Mouse (Mus musculus) kidney, postnatal 10 days (tissue): ENCODE data around the gene Dido1.
"Not testable (repeated sequence)": the region's sequence is repeated elsewhere in the genome, so short reads cannot be mapped to it uniquely, and the experiment has no call there.

Experiments used
- DNase-seq: peaks from one replicate; pipeline ENCODE4 v3.0.0; 2021; ENCODE audit warnings: mixed read lengths

The Dido1 gene

DNA sequence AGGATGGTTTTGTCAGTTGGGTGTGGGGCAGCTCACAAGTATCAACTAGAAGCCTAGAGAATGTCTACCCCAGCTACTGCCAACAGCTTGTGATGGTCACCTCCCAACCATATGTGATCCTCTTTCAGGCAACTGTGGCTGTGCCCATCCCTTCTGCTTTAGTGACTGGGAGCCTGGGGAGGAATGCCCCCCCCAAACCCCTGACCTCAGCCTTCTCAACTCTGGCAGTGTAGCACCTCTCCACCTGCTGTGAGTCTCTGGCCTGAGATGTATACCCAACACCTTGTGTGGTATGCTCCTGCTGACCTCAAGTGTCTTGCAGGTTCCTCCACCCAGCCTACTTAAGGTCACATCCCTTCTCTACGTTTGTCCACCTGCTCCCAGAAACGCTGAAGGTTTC lies 14.1 kb upstream of the Dido1 start:
- no peak for DNase-seq

DNA sequence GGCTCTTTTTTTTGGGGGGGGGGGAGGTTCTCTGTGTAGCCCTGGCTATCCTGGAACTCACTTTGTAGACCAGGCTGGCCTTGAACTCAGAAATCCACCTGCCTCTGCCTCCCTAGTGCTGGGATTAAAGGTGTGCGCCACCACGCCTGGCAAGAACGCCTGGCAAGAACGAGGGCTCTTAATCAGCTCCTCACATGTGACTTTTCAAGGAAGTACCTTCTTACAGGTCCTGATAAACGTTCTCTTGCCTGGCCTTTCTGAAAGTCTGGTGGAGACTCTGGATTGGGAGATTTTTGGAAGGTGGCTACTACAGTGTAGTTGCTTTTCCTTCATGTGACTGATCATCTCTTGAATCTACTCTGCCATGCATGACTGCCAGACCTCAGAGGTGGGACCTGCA lies 12.9 kb upstream of the Dido1 start:
- DNase-seq: not testable (repeated sequence)

DNA sequence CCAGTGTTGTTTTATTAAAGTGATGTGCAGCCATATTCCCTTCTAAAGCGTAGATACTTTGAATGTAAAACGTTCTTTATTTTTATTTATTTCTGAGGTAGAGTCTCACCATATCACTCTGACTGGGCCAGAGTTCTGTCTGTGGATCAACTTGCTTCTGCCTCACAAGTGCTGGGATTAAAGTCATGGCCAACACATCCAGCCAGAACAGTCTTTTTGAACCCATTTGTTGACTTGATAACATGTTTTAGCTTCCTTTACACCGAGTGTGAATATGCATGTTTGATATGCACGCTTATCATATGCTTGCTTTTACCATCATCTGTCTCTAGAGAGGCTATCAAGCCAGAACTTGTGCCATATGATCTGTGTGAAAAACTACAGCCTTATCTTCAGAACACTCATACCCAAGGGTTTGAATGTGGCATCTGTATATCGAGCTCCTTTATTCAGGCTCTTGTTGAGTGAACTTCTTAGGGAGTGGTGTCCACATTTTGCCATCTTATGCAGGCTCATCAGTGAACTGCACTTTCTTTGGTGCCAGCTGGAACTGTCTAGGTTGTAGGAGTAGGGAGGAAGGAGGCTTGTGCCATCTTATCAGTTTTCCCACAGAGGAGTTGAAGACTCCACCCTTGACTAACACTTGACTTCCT lies 2.4 kb upstream of the Dido1 start:
- DNase-seq: no peak

DNA sequence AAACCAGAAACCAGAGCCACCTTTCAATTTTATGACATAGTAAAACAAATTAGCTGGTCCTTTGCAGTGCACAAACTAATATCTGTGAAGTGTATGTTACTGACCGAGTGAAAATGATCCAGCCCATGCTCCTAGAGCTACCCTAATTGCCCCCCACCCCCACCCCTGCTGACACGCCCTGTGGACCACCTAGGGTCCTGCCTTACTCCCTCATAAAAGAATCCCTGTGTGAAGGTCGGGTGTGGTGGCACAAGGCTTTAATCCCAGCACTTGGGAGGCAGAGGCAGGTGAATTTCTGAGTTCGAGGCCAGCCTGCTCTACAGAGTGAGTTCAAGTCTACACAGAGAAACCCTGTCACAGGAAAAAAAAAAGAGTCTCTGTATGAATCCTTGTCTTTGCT lies 1.7 kb upstream of the Dido1 start:
- DNase-seq: no peak

DNA sequence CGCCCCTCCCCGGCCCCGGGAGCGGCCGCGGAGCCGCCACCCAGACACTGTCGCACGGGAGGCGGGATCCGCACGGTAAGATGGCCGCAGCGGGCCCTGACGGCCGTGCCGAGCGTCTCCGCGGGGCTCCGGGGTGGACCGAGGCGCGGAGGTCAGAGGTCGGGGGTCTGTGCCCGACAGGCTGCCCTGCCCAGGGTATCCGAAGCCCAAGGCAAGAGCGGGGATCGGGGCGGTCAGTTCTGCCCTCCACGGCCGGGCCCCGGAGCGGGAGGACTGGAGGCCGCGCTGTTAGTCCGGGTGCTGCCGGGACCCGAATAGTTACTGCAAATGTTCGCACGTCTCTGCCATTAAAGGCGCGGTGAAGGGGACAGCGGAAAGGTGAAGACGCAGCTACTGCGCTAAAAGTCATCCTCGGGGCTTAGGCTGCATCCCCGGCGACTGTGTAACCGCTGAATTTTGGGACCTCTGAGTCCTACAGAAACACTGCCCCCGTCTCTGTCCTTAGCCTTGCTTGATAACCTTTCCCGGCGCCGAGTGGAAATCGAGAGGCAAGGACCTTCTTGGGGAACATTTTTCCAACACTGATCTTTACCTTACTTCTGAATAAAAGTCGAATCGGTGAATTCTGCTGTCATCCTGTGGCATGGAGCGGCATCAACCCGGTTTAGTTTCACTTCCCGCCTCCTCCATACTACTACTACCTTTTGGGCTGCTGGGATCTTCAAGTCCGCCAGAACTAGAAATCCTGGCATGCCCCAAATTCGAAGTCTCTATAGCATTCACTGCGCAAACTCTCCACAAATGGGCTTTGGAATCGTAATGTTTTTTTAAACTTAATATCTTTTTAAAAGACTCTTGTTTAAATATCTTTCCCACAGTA lies 717 bp upstream of the Dido1 start:
- DNase-seq: no peak

DNA sequence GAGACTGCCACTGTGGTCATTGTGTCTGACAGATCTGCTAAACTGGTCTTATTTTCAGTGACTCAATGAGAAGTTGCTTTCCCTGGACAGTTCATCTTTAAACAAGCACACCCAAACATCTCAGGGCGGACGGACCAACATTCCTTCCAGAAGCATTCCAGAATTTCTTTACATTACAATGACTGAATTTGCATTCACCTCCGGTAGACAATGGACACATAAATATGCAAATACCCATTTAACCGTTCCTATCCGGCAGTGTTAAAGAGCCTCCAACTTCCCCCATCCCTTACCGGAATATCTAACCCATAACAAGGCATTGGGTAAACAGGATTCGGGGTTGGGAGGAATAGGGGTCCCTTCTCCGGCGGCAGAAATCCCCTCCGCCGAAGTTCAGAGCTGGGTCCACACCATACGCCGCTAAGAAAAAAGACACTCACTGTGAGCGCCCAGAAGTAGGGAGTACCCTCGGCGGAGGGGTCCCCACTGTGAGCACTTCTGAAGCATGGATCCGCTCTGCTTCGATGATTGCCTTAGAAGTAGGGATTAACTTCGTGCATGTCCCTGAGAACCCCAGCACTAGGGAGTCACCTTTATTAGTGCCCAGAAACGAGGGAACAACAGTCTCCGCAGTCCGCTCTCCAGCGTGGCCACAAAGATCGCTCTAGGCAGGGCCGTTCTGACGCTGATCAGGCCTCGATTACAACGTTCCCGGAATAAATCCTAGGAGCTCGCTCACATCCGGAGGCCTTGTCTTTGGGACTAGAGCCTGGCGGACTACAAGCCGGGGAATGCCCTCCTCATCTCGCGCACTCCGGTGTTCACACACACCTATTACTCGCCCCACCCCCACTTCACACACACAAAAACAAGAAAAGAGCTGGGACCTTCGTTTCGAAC lies 526 bp downstream of the Dido1 start:
- DNase-seq: no peak

DNA sequence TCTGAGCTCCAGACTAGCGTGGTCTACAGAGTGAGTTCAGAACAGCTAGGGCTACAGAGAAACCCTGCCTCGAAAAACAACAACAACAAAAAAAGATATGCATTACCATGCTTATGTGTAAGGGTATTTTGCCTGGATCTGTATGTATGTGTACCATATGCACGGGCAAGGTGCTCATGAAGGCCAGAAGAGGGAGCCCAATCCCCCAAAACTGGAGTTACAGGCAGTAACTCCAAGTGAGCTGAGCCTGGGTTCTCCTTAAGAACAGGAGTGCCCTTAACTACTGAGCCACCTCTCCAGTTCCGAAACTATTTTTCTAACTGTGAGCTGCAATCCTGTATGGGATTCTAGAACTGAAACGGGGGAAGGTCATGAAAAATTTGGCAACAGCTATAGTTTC lies 3.8 kb downstream of the Dido1 start:
- DNase-seq: no peak

DNA sequence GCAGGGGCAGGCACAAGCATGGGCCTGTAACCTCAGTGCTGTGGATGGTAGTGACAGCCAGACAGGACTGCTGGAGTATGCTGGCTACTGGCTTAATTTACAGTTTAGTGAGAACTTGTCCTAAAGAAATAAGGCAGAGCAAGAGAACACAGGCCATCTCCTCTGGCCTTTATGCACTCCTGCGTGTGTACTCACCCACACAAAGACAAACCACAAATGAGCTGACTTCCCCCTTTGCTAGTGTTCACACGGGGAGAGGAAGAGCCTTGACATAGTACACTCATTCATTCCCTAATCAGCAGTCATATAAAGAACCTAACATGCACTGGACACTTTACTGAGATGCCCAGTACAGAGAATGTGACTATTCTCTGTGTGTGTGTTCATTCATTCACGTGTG lies 4.7 kb downstream of the Dido1 start:
- no peak for DNase-seq

DNA sequence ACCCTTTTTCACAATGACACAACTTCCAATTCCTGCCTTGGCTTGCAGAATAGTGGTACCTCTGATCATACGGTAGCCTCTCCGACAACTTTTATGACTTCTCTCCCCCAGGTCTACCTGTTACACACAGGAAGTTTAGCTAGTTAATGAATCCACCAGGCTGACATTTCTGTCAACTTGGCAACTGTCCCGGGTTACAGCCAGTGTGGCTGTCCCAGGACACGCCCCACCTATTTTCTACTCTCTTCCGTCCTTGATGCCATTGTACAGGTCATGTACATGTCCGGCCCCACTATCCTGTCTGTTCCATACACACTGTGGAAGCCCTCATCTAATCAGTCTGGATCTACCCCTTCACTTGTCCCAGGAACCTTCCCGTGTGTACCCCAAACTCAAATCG lies 5.2 kb downstream of the Dido1 start:
- DNase-seq: peak; percentile 85

DNA sequence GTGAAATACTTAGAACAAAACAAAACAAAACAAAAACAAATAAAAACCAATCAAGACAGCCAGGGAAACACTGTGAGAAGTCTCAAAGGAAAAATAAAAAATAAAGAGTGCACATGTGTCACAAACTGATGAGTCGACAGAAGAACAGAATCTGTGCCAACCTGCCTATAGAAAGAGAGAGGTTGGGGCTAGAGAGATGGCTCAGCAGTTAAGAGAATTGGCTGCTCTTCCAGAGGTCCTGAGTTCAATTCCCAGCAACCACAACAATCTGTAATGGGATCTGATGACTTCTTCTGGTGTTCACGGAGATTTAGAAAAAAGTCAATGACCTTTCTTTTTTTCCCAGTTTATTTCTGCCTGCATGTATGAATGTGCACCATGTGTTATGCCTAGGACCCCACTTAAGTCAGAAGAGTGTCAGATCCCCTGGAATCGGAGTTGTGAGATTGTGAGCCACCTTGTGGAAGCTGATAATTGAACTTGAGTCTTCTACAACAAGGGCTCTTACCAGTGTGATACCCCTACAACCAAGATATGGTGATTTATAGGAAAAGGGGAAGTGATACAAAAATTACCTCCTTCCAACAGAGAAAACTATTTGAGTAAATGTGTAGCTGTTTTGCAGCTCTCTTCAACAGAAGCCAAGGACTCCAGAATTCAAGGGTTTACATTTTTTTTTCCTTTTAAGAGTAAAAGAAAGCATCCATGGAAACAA lies 6.0 kb downstream of the Dido1 start:
- no peak for DNase-seq

DNA sequence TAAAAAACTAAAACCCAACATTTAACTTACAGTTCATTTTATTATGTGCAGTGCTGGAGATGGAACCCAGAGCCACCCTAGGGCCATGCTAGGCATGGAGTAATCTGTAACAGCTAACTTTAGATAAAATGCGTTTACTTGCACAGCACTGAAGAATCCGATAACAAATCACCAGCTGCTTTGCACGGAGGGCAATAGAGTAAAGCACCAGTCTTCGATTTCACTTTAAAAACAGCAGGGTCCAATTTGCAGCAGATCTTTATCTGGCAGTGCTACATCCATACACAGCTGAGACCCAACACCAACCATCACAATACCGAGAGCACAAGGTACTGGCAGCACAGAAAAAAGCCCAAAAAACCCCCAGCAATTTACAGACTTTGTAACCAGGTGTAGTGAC lies 6.6 kb downstream of the Dido1 start:
- no peak for DNase-seq

DNA sequence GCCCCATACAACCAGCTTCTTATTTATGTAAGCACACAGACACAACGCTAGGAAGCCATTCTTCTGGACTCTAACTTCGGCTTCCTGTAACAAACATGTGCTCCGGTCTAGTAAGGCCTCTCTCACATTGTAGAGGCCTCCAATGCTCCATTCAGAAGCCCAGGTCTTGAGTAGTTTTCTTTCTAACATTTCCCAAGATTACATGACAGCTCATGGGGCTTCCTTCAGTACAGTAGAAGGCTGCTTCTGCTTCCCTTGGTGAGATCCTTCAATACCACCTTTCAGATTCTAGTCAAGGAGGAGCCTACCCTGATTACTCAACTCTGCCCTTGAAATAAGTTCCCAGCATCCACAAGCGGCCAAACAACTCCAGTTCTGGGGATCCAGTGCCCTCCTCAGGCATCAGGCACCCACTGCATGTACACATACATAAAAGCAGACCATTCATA lies 7.1 kb downstream of the Dido1 start:
- DNase-seq: no peak

DNA sequence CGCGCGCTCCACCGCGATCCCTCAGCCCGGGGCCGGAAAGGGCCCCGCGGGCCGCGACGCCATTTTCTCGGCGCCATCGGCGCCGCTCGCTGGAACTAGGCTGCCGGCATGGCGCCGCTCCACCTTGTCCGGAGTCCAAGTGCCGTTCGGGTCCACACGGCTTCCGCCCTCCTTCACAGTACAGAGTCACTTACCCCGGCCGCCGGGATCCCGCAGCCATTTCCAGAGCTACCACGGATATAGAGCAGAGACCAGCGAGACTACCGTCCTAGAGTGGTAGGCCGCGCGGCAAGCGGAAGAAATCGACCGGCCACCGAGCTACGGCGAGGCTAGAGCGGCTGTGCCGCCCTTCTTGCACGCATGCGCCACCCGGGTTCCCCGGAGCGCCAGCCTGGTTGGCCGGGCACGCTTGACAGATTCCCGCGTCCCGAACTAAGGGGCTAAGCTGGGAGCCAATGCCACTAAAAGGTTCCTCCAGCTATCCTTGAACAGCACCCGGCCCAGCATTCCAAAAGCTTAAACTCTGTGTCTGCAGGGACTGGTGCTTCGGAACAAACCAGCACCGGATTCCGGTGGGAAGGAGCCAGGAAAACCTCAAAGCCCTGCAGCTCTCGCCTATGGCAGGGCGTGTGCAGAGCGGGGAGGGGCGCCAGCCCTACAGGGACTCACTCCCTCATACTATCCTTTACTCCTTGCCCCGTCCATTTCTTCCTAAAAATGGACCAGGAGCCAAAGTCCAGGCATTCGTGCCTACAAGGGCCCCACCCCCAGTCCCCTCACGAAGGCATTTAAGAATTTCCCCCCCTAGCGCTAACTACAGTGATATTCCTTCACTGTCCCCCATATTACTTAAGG lies 7.8 kb downstream of the Dido1 start:
- DNase-seq: peak; percentile 96

DNA sequence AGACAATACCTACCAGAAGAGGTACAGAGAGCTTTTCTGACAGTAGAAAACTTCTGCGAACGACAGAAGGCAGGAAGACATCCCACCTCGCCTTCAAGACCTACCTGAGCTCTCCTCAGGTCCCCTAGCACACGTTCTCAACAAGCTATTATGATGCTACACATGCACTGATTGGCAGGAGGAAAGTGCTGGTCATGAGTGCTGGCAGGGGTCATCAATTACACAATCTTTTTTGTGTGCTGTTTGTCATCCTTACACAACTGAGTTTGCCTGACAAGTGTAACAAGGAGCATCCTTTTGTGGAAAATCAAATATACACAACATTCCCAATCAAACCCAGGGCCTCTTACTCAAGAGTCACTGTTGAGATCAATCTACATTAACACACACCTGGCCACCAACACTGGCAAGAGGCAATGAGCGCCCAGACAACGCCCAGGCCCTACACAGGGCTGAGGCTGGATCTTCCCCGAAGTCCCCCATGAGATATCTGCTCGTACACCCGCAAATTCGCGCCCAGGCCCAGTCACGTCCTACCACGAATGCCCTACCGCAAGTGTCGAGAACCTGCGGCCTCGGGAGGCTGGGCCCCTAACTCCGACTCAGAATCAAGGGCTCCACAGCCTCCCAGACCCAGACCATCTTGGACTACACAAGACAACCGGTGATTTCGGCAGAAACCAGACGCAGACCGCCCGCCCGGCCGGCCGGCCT lies 8.6 kb downstream of the Dido1 start:
- no peak for DNase-seq

DNA sequence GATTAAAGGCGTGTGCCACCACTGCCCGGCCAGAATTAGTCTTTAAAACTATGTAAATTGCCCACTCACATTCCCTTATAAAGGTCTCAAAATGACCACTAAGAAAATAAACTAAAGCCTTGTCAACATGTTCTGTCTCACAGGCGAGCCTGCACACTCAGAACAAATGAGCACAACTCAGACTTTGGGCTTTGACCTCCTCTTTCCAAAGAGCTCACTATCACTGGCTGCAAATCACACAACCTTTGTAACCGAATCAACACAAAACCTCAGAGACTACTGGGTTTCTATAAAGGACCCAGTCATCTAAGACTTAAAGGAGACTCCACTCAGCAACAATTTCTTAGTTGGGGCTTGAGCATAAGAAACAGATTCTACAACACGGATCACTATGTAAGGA lies 9.3 kb downstream of the Dido1 start:
- DNase-seq: no peak

DNA sequence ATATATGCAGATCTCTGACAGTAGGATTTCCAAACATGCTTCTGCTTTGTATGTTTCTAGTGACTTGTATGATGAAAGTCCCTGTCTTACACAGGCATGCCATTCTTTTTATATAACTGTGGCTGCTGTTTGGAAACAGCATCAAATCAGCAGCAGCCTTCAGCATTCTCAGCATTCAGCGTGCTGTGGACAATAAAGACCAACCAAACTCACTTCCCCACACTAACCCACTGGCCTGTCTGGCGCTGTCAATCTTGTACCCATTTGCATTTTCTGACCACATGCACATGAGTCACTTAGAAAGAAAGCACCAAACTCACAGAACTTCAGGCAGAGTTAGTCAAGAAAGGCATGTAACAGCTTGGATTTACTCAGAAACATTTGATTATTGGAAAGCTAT lies 14.6 kb downstream of the Dido1 start:
- DNase-seq: no peak

DNA sequence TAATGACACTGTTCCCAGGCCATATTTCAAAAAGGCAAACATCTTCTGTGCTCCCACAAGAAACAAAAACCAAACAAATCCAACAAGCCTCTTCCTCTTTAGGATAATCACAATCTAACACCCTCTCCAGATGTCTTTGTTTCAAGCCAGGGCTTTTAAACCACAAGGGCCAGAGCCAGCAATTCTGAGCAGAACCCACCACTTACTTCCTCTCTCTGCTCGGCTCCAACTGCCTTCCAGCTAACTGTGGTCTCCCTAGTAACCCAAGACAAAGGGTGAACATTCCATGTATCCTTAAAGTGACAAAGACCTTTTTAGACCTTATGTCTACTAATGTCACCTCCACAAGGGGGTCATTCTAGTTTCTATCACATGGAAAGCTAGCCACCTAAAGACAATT lies 17.2 kb downstream of the Dido1 start:
- DNase-seq: peak; percentile 56

DNA sequence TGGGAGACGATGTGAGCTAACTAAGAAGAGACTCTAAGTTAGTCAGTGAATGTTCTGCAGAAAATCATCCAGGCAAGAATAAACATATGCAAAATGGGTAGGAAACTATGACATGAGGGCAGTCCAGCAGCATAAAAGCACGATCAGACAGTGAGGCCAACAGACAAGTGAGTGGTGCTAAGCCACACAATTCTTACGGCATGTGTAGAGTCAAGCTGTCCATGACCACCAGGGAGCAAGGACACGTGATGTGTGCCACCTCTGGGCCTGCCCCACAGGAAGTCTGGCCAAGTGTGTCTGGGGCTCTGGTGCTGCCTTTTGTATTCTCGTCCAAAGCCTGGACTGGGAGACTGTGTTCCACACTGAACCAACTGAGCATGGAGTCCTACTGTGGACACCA lies 20.0 kb downstream of the Dido1 start:
- no peak for DNase-seq

DNA sequence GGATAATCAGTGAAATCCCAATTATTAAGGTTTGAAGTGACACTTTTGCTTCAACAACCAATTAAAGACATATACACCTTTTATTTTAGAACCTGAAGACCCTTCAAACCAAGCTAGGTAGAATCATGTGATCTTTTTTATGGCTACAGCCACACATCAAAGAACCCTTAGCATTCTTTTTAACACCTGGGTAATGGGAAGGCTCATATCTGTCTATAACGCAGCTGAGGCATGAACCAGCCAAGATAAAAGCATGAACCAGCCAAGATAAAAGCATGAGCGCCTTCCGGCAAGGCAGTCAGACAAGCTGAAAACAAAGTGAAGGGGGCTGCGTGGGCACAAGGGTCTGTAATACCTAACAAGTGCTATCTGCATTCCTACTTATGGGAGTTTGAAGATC lies 25.8 kb downstream of the Dido1 start:
- no peak for DNase-seq

DNA sequence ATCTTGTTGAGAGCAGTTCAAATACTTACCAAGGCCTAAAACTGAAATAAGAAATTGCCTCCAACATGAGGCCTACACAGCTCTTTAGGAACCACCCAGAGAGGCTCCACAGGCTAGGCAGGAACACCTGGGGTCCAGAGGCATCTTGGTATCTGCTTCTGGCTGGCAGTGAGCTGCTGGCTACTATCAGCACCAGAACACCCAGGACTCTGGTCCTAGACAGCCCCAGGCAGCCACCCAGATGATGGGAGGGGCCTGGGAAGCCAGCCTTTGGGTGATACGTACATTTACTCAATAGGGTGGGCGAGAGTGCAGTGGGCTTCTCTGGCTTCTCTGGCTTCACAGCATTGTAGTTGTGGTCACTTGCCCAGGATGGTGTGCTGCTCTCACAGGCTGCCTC lies 26.3 kb downstream of the Dido1 start:
- DNase-seq: no peak

DNA sequence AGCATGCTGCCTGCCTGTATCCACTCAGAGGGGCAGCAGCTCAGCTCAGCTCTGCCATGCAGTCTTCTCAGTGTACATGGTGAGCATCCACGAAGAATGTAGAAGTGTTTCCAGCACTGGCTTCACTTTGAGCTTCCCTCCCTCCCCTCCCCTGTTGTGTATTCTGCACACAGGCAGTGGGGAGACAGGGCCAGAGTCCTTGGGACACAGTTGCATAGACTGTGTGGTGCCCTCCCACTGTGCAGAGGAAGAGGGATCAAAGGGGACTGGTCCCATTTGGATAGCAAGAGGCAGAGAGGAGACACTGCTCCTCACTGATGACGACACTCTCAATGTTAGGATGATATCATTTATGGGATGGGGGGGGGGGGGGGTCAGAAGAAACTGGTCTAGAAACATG lies 28.6 kb downstream of the Dido1 start:
- no peak for DNase-seq
